Mouse (Mus musculus) forebrain, embryonic 10.5 days (tissue): ENCODE data around the gene Gnpat. TPM values are rescaled to one million over a fixed set of nuclear protein-coding genes. Genes with fewer than 3 reads are reported as not detected.
A peak's percentile ranks its signal among the peaks of the same experiment; 100 is the strongest.
"Not testable (repeated sequence)": the region's sequence is repeated elsewhere in the genome, so short reads cannot be mapped to it uniquely, and the experiment has no call there.

ENCODE experiments used
- DNase-seq: peaks from one replicate; pipeline ENCODE4 v3.0.0-alpha.2; 2017; ENCODE audit warnings: low spot score; ENCODE audit errors: extremely low spot score
- H3K27ac ChIP-seq: fragments of 300-500 bp; sonication (generic); 2 replicates; pipeline ENCODE4 v1.5.1; 2016; ENCODE audit warnings: mild to moderate bottlenecking
- H3K27me3 ChIP-seq: fragments of 300-500 bp; sonication (generic); 2 replicates; pipeline ENCODE4 v1.6.1; 2016; ENCODE audit warnings: mild to moderate bottlenecking; ENCODE audit not compliant: poor library complexity, severe bottlenecking
- H3K36me3 ChIP-seq: fragments of 300-500 bp; sonication (generic); replicated peaks from 2 replicates; pipeline ENCODE4 v1.6.1; 2016; ENCODE audit warnings: mild to moderate bottlenecking, moderate library complexity
- H3K4me1 ChIP-seq: fragments of 300-500 bp; sonication (generic); 2 replicates; pipeline ENCODE4 v1.6.1; 2016
- H3K4me3 ChIP-seq: fragments of 300-500 bp; sonication (generic); 2 replicates; pipeline ENCODE4 v1.5.1; 2016; ENCODE audit warnings: mild to moderate bottlenecking, moderate library complexity
- H3K9me3 ChIP-seq: fragments of 300-500 bp; sonication (generic); 2 replicates; pipeline ENCODE4 v1.6.1; 2016; ENCODE audit warnings: mild to moderate bottlenecking, moderate library complexity
- WGBS: fragments of 180-500 bp; shearing (Covaris S2); methylation state at CpG from one replicate; pipeline ENCODE4 v1.1.7; 2016; 5-methylcytosine and 5-hydroxymethylcytosine counted together
- polyA plus RNA-seq: library from polyadenylated mRNA; unstranded; fragments of >200 nt; fragmentation: Nextera tagmentation; extraction: Ambion mirVana; gene quantifications from 2 replicates; pipeline ENCODE4 v1.2.1, GENCODE M21; 2016

Gene Gnpat
- polyA plus RNA-seq, 1 experiment from 2014 or later = 156 TPM

GRCm38 (mm10) chr8:124831941-124832340 is 30.9 kb upstream of the Gnpat start:
- no peak overlapping the region for H3K27ac ChIP-seq
- WGBS = 85% methylated on average over 6 of the region's 6 CpGs
- H3K9me3 ChIP-seq = no peaks in the 10 kb centered on the region
- peaks cover 9% of the 10 kb centered on the region; the same call in 1 of the 2 replicates for H3K4me1 ChIP-seq
- H3K4me3 ChIP-seq = no peak overlapping the region
- H3K36me3 ChIP-seq = no peaks in the 10 kb centered on the region; the same call in 1 of the 2 replicates
- no peak for DNase-seq
- peaks cover 12% of the 10 kb centered on the region for H3K27me3 ChIP-seq

- 52% methylated on average over 15 of the region's 15 CpGs for WGBS
These were observed 29.2 kb upstream of the Gnpat start for GRCm38 (mm10) chr8:124833430-124834205.

GRCm38 (mm10) chr8:124835848-124836247 is 27.0 kb upstream of the Gnpat start:
- Histone ChIP-seq H3K27ac (no peak overlapping the region), H3K36me3 (peaks cover 37% of the 10 kb centered on the region), H3K27me3 (no peaks in the 10 kb centered on the region; the same call in 1 of the 2 replicates), H3K9me3 (no peaks in the 10 kb centered on the region), H3K4me1 (0 out of 2 replicates have a peak, but pooled peaks cover 5% of the 10 kb centered on the region), H3K4me3 (no peak overlapping the region)
- no peak for DNase-seq

More at GRCm38 (mm10) chr8:124833430-124834205, 29.2 kb upstream of the Gnpat start:
- Histone ChIP-seq H3K4me1 (0 out of 2 replicates have a peak, but pooled peaks cover 5% of the 10 kb centered on the region), H3K36me3 (peaks cover 15% of the 10 kb centered on the region), H3K9me3 (no peaks in the 10 kb centered on the region), H3K27me3 (peaks cover 5% of the 10 kb centered on the region; the same call in 1 of the 2 replicates), H3K27ac (0 out of 2 replicates have a peak overlapping the region, but pooled peaks have one; percentile 5), H3K4me3 (no peak overlapping the region)
- no peak for DNase-seq

- 87% methylated on average over 7 of the region's 7 CpGs for WGBS
- H3K27me3 ChIP-seq = no peaks in the 10 kb centered on the region; the same call in 1 of the 2 replicates
- H3K36me3 ChIP-seq = peaks cover 42% of the 10 kb centered on the region
- no peak overlapping the region for H3K4me3 ChIP-seq
- no peak for DNase-seq
- H3K9me3 ChIP-seq = no peaks in the 10 kb centered on the region
- H3K4me1 ChIP-seq = 0 out of 2 replicates have a peak, but pooled peaks cover 5% of the 10 kb centered on the region
- H3K27ac ChIP-seq = no peak overlapping the region
These were observed 26.6 kb upstream of the Gnpat start for GRCm38 (mm10) chr8:124836273-124836672.

GRCm38 (mm10) chr8:124836907-124837306 is 25.9 kb upstream of the Gnpat start:
- WGBS = 90% methylated on average over 2 of the region's 2 CpGs
- H3K4me1 ChIP-seq = 0 out of 2 replicates have a peak, but pooled peaks cover 5% of the 10 kb centered on the region
- no peak overlapping the region for H3K27ac ChIP-seq

GRCm38 (mm10) chr8:124837956-124838355 is 24.9 kb upstream of the Gnpat start:
- no peaks in the 10 kb centered on the region; the same call in 1 of the 2 replicates for H3K27me3 ChIP-seq
- no peak overlapping the region for H3K27ac ChIP-seq
- WGBS = 93% methylated on average over 2 of the region's 2 CpGs
- H3K9me3 ChIP-seq = no peaks in the 10 kb centered on the region
- DNase-seq = no peak
- H3K36me3 ChIP-seq = peaks cover 56% of the 10 kb centered on the region
- no peak overlapping the region for H3K4me3 ChIP-seq
- H3K4me1 ChIP-seq = 0 out of 2 replicates have a peak, but pooled peaks cover 5% of the 10 kb centered on the region

More at GRCm38 (mm10) chr8:124836907-124837306, 25.9 kb upstream of the Gnpat start:
- no peak overlapping the region for H3K4me3 ChIP-seq
- H3K27me3 ChIP-seq = no peaks in the 10 kb centered on the region; the same call in 1 of the 2 replicates
- H3K36me3 ChIP-seq = peaks cover 48% of the 10 kb centered on the region
- no peaks in the 10 kb centered on the region for H3K9me3 ChIP-seq
- no peak for DNase-seq

GRCm38 (mm10) chr8:124839371-124839770 is 23.5 kb upstream of the Gnpat start:
- H3K27ac ChIP-seq = no peak overlapping the region
- H3K4me1 ChIP-seq = no peaks in the 10 kb centered on the region
- no peaks in the 10 kb centered on the region for H3K9me3 ChIP-seq
- WGBS = 93% methylated on average over 10 of the region's 10 CpGs
- no peaks in the 10 kb centered on the region for H3K27me3 ChIP-seq
- DNase-seq = no peak
- peaks cover 71% of the 10 kb centered on the region for H3K36me3 ChIP-seq
- H3K4me3 ChIP-seq = no peak overlapping the region

- DNase-seq = no peak
- Histone ChIP-seq H3K4me3 (no peak overlapping the region), H3K9me3 (no peaks in the 10 kb centered on the region), H3K36me3 (peaks cover 86% of the 10 kb centered on the region), H3K27me3 (no peaks in the 10 kb centered on the region), H3K27ac (no peak overlapping the region), H3K4me1 (no peaks in the 10 kb centered on the region)
- WGBS = 96% methylated on average over 7 of the region's 7 CpGs
These were observed 21.9 kb upstream of the Gnpat start for GRCm38 (mm10) chr8:124840900-124841299.

GRCm38 (mm10) chr8:124841775-124842174 is 21.1 kb upstream of the Gnpat start:
- no peaks in the 10 kb centered on the region for H3K9me3 ChIP-seq
- 91% methylated on average over 10 of the region's 10 CpGs for WGBS
- H3K4me3 ChIP-seq = no peak overlapping the region
- no peaks in the 10 kb centered on the region for H3K27me3 ChIP-seq
- no peak overlapping the region for H3K27ac ChIP-seq
- H3K36me3 ChIP-seq = peaks cover 86% of the 10 kb centered on the region
- H3K4me1 ChIP-seq = no peaks in the 10 kb centered on the region
- no peak for DNase-seq

GRCm38 (mm10) chr8:124842929-124843328 is 19.9 kb upstream of the Gnpat start:
- H3K27ac ChIP-seq, H3K4me3 ChIP-seq, H3K27me3 ChIP-seq, H3K9me3 ChIP-seq, DNase-seq, H3K4me1 ChIP-seq: not testable (repeated sequence)
- H3K36me3 ChIP-seq = peaks cover 77% of the 10 kb centered on the region
- 89% methylated on average over 1 of the region's 1 CpGs for WGBS

- DNase-seq = no peak
- Histone ChIP-seq H3K27ac (no peak overlapping the region), H3K9me3 (no peaks in the 10 kb centered on the region), H3K27me3 (no peaks in the 10 kb centered on the region), H3K36me3 (peaks cover 55% of the 10 kb centered on the region), H3K4me3 (no peak overlapping the region), H3K4me1 (no peaks in the 10 kb centered on the region)
- 83% methylated on average over 3 of the region's 3 CpGs for WGBS
These were observed 17.7 kb upstream of the Gnpat start for GRCm38 (mm10) chr8:124845131-124845530.

GRCm38 (mm10) chr8:124845573-124845972 is 17.3 kb upstream of the Gnpat start:
- no peaks in the 10 kb centered on the region for H3K27me3 ChIP-seq
- WGBS = 90% methylated on average over 5 of the region's 5 CpGs
- H3K36me3 ChIP-seq = peaks cover 51% of the 10 kb centered on the region
- H3K4me3 ChIP-seq = no peak overlapping the region
- no peaks in the 10 kb centered on the region for H3K4me1 ChIP-seq
- no peaks in the 10 kb centered on the region for H3K9me3 ChIP-seq
- no peak for DNase-seq
- H3K27ac ChIP-seq = no peak overlapping the region

GRCm38 (mm10) chr8:124853511-124853910 is 9.3 kb upstream of the Gnpat start:
- no peak overlapping the region for H3K4me3 ChIP-seq
- H3K27ac ChIP-seq = no peak overlapping the region
- peaks cover 63% of the 10 kb centered on the region for H3K36me3 ChIP-seq
- H3K27me3 ChIP-seq = no peaks in the 10 kb centered on the region
- H3K9me3 ChIP-seq = peaks cover 43% of the 10 kb centered on the region
- no peaks in the 10 kb centered on the region for H3K4me1 ChIP-seq
- WGBS = 90% methylated on average over 1 of the region's 1 CpGs
- no peak for DNase-seq
